Mouse (Mus musculus) forebrain, embryonic 12.5 days (tissue): ENCODE data around the gene Sf1. TPM values are rescaled to one million over a fixed set of nuclear protein-coding genes. Genes with fewer than 3 reads are reported as not detected.
A peak's percentile ranks its signal among the peaks of the same experiment; 100 is the strongest.

ENCODE experiments used
- ATAC-seq: fragments of 200-750 bp; cut with Nextera tagmentation; 2 replicates; pipeline ENCODE4 v1.8.0; 2017; ENCODE audit warnings: moderate TSS enrichment; ENCODE audit not compliant: low FRiP score
- H3K27ac ChIP-seq: fragments of 300-500 bp; sonication (generic); 2 replicates; pipeline ENCODE4 v1.5.1; 2016; ENCODE audit warnings: mild to moderate bottlenecking
- H3K27me3 ChIP-seq: fragments of 300-500 bp; sonication (generic); 2 replicates; pipeline ENCODE4 v1.6.1; 2016; ENCODE audit warnings: mild to moderate bottlenecking
- H3K36me3 ChIP-seq: fragments of 300-500 bp; sonication (generic); replicated peaks from 2 replicates; pipeline ENCODE4 v1.6.1; 2016; ENCODE audit warnings: mild to moderate bottlenecking
- H3K4me1 ChIP-seq: fragments of 300-500 bp; sonication (generic); 2 replicates; pipeline ENCODE4 v1.6.1; 2016
- H3K4me2 ChIP-seq: fragments of 300-500 bp; sonication (generic); 2 replicates; pipeline ENCODE4 v1.6.1; 2016; ENCODE audit warnings: mild to moderate bottlenecking, moderate library complexity
- H3K4me3 ChIP-seq: fragments of 300-500 bp; sonication (generic); replicated peaks from 2 replicates; pipeline ENCODE4 v1.5.1; 2016; ENCODE audit warnings: mild to moderate bottlenecking
- H3K9ac ChIP-seq: fragments of 300-500 bp; sonication (generic); 2 replicates; pipeline ENCODE4 v1.6.1; 2016; ENCODE audit warnings: mild to moderate bottlenecking
- H3K9me3 ChIP-seq: fragments of 300-500 bp; sonication (generic); 2 replicates; pipeline ENCODE4 v1.6.1; 2016
- WGBS: fragments of 180-500 bp; shearing (Covaris S2); methylation state at CpG from one replicate; pipeline ENCODE4 v1.1.7; 2016; 5-methylcytosine and 5-hydroxymethylcytosine counted together
- polyA plus RNA-seq: library from polyadenylated mRNA; unstranded; fragments of >200 nt; fragmentation: Nextera tagmentation; extraction: Ambion mirVana; gene quantifications from 2 replicates; pipeline ENCODE4 v1.2.1, GENCODE M21; 2016

Gene Sf1
- polyA plus RNA-seq, 1 experiment from 2014 or later: 204 TPM

- WGBS: 90% methylated on average over 17 of the region's 19 CpGs
- Histone ChIP-seq H3K27me3 (no peaks in the 10 kb centered on the region), H3K9ac (no peak overlapping the region), H3K4me2 (no peak overlapping the region), H3K9me3 (no peaks in the 10 kb centered on the region), H3K27ac (no peak overlapping the region), H3K36me3 (peaks cover 73% of the 10 kb centered on the region), H3K4me1 (peaks cover 19% of the 10 kb centered on the region), H3K4me3 (no peak overlapping the region)
- no peak for ATAC-seq
These were observed 20.2 kb upstream of the Sf1 start for GRCm38 (mm10) chr19:6343066-6343925.

GRCm38 (mm10) chr19:6343996-6344395, 19.5 kb upstream of the Sf1 start:
- Histone ChIP-seq H3K9ac (no peak overlapping the region), H3K27me3 (no peaks in the 10 kb centered on the region), H3K27ac (no peak overlapping the region), H3K36me3 (peaks cover 70% of the 10 kb centered on the region), H3K4me3 (no peak overlapping the region), H3K9me3 (no peaks in the 10 kb centered on the region), H3K4me1 (peaks cover 19% of the 10 kb centered on the region), H3K4me2 (no peak overlapping the region)
- ATAC-seq: no peak
- WGBS: 92% methylated on average over 5 of the region's 5 CpGs

DNA sequence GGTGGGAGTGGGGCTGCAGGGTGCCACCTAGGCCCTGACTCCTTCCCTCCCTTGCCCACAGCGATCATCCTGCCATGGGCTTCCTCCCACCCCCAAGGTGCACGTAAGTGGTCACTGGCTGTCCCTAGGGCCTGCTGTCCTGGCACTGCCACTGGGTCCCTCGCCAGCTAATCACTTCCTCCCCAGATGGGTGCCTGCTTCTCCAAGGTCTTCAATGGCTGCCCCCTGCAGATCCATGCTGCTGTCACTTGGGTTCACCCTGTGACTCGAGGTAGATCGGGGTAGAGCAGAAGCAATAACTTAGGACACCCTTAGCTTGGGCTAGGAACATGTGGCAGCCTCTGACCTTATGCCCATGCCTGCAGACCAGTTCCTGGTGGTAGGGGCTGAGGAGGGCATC, 17.5 kb upstream of the Sf1 start:
- 100% methylated on average over 3 of the region's 5 CpGs for WGBS
- no peak overlapping the region for H3K4me2 ChIP-seq
- no peak for ATAC-seq
- H3K36me3 ChIP-seq: peaks cover 56% of the 10 kb centered on the region
- H3K9ac ChIP-seq: no peak overlapping the region
- no peak overlapping the region for H3K27ac ChIP-seq
- no peak overlapping the region for H3K4me3 ChIP-seq
- H3K4me1 ChIP-seq: peaks cover 13% of the 10 kb centered on the region
- no peaks in the 10 kb centered on the region for H3K9me3 ChIP-seq
- H3K27me3 ChIP-seq: no peaks in the 10 kb centered on the region

GRCm38 (mm10) chr19:6346661-6347060, 16.8 kb upstream of the Sf1 start:
- H3K27ac ChIP-seq: no peak overlapping the region
- H3K27me3 ChIP-seq: no peaks in the 10 kb centered on the region
- no peak overlapping the region for H3K4me2 ChIP-seq
- H3K4me1 ChIP-seq: peaks cover 7% of the 10 kb centered on the region
- 90% methylated on average over 10 of the region's 10 CpGs for WGBS
- H3K36me3 ChIP-seq: peaks cover 62% of the 10 kb centered on the region
- ATAC-seq: no peak
- H3K9ac ChIP-seq: no peak overlapping the region
- H3K9me3 ChIP-seq: no peaks in the 10 kb centered on the region
- no peak overlapping the region for H3K4me3 ChIP-seq

DNA sequence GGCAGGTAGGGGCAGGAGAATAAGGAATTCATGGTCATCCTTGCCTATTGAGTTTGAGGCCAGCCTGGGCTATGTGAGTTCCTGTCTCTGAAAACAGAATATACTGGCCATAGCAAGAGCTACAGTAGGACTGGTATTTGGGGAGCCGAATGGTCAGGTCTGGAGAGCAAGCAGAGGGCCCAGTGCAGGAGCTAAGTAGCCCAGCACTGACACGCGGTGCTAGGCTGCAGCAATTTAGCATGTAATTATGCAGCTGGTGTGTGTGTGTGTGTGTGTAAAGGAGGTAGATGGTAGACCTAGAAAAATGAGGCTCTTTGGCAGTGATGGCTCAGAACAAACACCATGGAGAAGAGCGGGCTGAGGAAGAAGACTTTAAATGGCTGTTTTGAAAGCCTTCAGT, 15.9 kb upstream of the Sf1 start:
- Histone ChIP-seq H3K9me3 (no peaks in the 10 kb centered on the region), H3K27me3 (no peaks in the 10 kb centered on the region), H3K4me1 (peaks cover 6% of the 10 kb centered on the region; the same call in 1 of the 2 replicates), H3K9ac (no peak overlapping the region), H3K4me3 (no peak overlapping the region), H3K4me2 (no peak overlapping the region), H3K27ac (no peak overlapping the region), H3K36me3 (peaks cover 65% of the 10 kb centered on the region)
- ATAC-seq: no peak
- WGBS: 95% methylated on average over 4 of the region's 4 CpGs

DNA sequence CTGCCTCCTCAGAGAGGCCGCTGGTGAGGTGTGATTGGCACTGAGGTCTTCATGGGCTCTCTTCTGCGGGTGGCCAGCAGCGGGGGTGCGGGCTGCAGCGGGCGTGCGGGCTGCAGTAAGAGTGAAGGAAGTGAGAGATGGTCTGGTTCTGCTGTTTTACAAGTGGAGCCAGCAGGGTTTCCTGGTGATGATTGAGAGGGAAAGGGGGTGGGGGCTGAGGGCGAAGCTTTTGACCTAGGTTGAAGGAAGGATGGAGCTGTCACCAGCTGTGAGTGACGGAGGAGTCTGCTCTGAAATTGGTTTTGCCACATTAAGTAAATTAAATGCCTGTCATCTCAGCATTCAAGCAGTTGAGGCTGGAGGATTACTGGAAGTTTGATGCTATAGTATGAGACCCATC, 14.8 kb upstream of the Sf1 start:
- H3K27ac ChIP-seq: no peak overlapping the region
- no peaks in the 10 kb centered on the region for H3K27me3 ChIP-seq
- WGBS: 82% methylated on average over 9 of the region's 9 CpGs
- no peak overlapping the region for H3K4me3 ChIP-seq
- no peak overlapping the region for H3K9ac ChIP-seq
- peaks cover 6% of the 10 kb centered on the region; the same call in 1 of the 2 replicates for H3K4me1 ChIP-seq
- peaks cover 68% of the 10 kb centered on the region for H3K36me3 ChIP-seq
- no peak for ATAC-seq
- no peaks in the 10 kb centered on the region for H3K9me3 ChIP-seq
- H3K4me2 ChIP-seq: no peak overlapping the region

DNA sequence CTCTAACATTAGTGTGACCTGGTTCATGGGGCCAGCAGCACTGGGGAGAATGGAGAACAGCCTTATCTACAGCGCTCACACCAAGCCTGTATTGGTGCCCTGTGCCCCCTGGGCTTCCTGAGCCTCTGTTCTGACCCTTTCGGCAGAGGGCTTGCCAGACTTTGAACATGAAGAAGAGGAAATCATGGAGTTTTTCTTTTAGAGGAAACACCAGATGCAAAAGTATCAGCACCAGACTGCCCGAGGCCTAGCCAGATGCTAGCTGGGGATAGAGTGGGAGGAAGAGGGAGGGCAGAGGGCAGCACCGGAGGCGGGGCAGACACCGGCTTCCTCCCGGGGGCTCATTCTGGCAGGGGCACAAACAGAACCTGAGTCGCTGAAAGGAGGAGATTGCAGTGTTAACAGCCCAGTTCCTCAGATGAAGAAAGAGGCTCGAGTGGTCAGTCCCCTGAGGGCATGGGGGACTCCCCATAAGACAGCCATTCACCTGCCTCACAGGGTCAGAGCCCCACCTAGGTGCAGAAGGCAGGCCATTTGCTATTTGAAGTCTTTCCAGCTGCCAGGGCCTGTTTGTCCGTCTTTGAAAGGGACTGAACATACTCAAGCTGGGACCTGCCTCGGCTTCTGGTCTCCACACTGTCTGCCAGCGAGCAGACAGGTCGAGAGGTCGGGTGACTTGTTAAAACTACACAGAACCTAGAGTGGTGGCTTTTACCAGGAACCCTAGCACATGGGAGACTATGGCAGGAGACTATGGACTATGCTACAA, 14.1 kb upstream of the Sf1 start:
- H3K4me2 ChIP-seq: no peak overlapping the region
- H3K9ac ChIP-seq: no peak overlapping the region
- 60% methylated on average over 14 of the region's 14 CpGs for WGBS
- peaks cover 67% of the 10 kb centered on the region for H3K36me3 ChIP-seq
- no peaks in the 10 kb centered on the region for H3K27me3 ChIP-seq
- ATAC-seq: no peak
- no peaks in the 10 kb centered on the region for H3K9me3 ChIP-seq
- H3K4me3 ChIP-seq: no peak overlapping the region
- H3K4me1 ChIP-seq: peaks cover 6% of the 10 kb centered on the region; the same call in 1 of the 2 replicates
- 0 out of 2 replicates have a peak overlapping the region, but pooled peaks have one; percentile 31 for H3K27ac ChIP-seq

DNA sequence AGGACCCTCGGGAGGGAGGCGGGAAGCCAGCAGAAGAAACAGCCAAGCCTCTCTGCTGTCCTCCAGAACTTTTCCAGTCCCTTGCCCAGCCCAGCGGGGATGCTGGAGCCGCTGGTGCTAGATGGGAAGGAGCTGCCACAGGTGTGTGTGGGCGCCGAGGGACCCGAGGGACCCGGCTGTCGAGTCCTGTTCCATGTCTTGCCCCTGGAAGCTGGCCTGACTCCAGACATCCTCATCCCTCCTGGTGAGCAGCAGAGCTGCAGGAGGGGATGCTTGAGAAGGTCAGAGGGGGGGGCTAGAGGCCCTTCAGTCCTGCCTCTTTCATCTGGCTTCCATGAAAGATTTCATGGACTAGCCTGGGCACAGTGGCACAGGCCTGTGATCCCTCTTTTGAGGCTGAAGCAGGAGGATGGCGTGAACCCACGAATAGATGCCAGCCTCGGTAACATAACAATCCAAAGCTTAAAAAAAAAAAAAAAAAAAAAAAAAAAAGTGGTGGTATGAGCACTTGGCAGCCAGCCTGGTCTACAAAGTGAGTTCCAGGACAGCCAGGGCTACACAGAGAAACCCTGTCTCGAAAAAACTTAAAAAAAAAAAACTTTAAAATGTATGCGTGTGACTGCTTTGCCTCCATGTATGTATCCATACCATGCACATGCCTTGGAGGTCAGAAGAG, 11.9 kb upstream of the Sf1 start:
- no peak for ATAC-seq
- Histone ChIP-seq H3K4me1 (peaks cover 6% of the 10 kb centered on the region; the same call in 1 of the 2 replicates), H3K4me3 (no peak overlapping the region), H3K27me3 (no peaks in the 10 kb centered on the region), H3K27ac (no peak overlapping the region), H3K9me3 (no peaks in the 10 kb centered on the region), H3K4me2 (no peak overlapping the region), H3K9ac (no peak overlapping the region), H3K36me3 (peaks cover 48% of the 10 kb centered on the region)
- WGBS: 72% methylated on average over 14 of the region's 14 CpGs

- Histone ChIP-seq H3K36me3 (peaks cover 43% of the 10 kb centered on the region), H3K4me3 (no peak overlapping the region), H3K4me1 (peaks cover 6% of the 10 kb centered on the region; the same call in 1 of the 2 replicates), H3K4me2 (no peak overlapping the region), H3K9me3 (no peaks in the 10 kb centered on the region), H3K27me3 (no peaks in the 10 kb centered on the region), H3K9ac (no peak overlapping the region), H3K27ac (no peak overlapping the region)
- no peak for ATAC-seq
- 90% methylated on average over 2 of the region's 2 CpGs for WGBS
These were observed 11.4 kb upstream of the Sf1 start for GRCm38 (mm10) chr19:6352107-6352505.

DNA sequence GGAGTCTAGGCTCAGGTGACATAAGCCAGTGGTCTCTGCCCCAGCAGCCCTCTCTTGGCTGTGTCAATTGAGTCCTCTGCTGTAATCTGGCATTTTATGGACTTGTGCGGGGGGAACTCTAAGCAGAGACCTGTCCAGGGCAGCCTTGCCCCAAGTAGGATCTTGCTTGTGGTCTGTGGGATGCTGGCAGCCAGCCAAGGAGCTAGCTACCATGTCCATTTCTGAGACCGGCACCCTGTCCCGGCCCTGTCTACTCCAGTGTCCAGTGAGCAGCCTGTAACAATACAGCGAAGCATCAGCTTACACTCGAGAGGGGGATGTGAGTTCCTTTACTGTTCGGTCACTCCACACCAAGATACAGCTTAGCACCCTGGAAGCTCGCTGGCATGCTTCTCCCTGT, 9.5 kb upstream of the Sf1 start:
- Histone ChIP-seq H3K4me1 (peaks cover 6% of the 10 kb centered on the region; the same call in 1 of the 2 replicates), H3K4me2 (no peak overlapping the region), H3K27me3 (no peaks in the 10 kb centered on the region), H3K9ac (no peak overlapping the region), H3K9me3 (no peaks in the 10 kb centered on the region), H3K27ac (no peak overlapping the region), H3K4me3 (no peak overlapping the region), H3K36me3 (peaks cover 28% of the 10 kb centered on the region)
- ATAC-seq: no peak
- WGBS: 86% methylated on average over 7 of the region's 7 CpGs

DNA sequence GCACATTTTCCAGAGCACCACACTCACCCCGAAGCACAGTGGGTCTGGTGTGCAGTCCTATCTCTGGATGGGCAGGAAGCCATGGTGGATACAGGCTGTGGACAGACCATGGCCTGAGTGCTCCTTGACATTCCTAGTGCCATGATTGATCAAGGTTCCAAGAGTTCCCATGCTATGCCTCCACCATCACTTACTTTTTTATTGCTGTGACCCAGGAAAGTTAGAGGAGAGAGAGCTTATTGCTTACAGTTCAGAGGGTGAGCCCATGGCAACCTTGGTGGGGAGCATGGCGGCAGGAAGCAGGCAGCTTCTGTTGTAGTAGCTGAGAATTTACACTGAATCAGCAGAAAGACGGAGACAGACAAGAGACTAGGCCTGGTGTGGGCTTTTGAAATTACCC, 2.2 kb upstream of the Sf1 start:
- no peak overlapping the region for H3K9ac ChIP-seq
- WGBS: 92% methylated on average over 3 of the region's 3 CpGs
- no peaks in the 10 kb centered on the region for H3K27me3 ChIP-seq
- no peak overlapping the region for H3K27ac ChIP-seq
- no peak for ATAC-seq
- no peak overlapping the region for H3K4me2 ChIP-seq
- no peaks in the 10 kb centered on the region for H3K9me3 ChIP-seq
- no peak overlapping the region for H3K4me3 ChIP-seq
- peaks cover 21% of the 10 kb centered on the region for H3K4me1 ChIP-seq
- peaks cover 16% of the 10 kb centered on the region for H3K36me3 ChIP-seq

DNA sequence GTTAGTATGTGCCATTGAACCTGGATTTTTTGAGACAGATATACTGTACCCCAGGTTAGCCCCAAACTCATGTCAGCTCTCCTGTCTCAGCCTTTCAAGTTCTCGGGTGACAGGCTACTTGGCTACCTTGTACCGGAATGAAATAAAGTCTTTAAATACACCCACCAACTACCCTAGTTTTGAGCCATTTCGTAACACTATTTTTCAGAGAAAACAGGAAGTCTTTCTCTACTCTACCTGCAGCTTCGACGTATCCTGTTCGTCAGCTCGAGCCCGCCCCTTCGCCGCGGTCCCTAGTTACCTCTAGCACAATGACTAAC, 439 bp upstream of the Sf1 start:
- Histone ChIP-seq H3K27me3 (no peaks in the 10 kb centered on the region), H3K27ac (peak overlapping the region; percentile 99), H3K9ac (peak overlapping the region; percentile 38), H3K4me3 (peak overlapping the region; percentile 100), H3K4me2 (peak overlapping the region; percentile 87), H3K36me3 (peaks cover 33% of the 10 kb centered on the region), H3K4me1 (peaks cover 33% of the 10 kb centered on the region), H3K9me3 (no peaks in the 10 kb centered on the region)
- WGBS: 3% methylated on average over 11 of the region's 11 CpGs
- no peak for ATAC-seq
